Mouse (Mus musculus): ENCODE data around the gene Agxt. TPM values are rescaled to one million over a fixed set of nuclear protein-coding genes. Genes with fewer than 3 reads are reported as not detected.

Agxt gene
- polyA plus RNA-seq, 1 experiment from 2014 or later: not detected

GRCm38 (mm10) chr1:93115471-93115870 lies 19.6 kb upstream of the Agxt start:
- no peaks in the 10 kb centered on the region for H3K9me3 ChIP-seq (ENCODE audit: control insufficient read depth, low read length)
- peak; percentile 71; the same call in 1 of the 2 replicates for ATAC-seq (ENCODE audit: low FRiP score, low TSS enrichment)
- peak overlapping the region; percentile 48 for H3K4me2 ChIP-seq (replicated peaks; ENCODE audit: low read depth, low read length)
- peak overlapping the region; percentile 23 for H3K4me3 ChIP-seq (ENCODE audit: low read length)
- no peaks in the 10 kb centered on the region for H3K36me3 ChIP-seq (ENCODE audit: control insufficient read depth, insufficient read depth, low read length)
- WGBS: 25% methylated on average over 11 of the region's 13 CpGs
- 0 out of 2 replicates have a peak, but pooled peaks cover 3% of the 10 kb centered on the region for H3K27me3 ChIP-seq (ENCODE audit: control insufficient read depth, insufficient read depth, low read length)
- H3K9ac ChIP-seq (ENCODE audit: low read depth, low read length): peak overlapping the region; percentile 13; the same call in 1 of the 2 replicates
- no peaks in the 10 kb centered on the region for H3K4me1 ChIP-seq (ENCODE audit: control insufficient read depth, insufficient read depth, low read length)
- H3K27ac ChIP-seq (ENCODE audit: low read depth, low read length): no peak overlapping the region

DNA sequence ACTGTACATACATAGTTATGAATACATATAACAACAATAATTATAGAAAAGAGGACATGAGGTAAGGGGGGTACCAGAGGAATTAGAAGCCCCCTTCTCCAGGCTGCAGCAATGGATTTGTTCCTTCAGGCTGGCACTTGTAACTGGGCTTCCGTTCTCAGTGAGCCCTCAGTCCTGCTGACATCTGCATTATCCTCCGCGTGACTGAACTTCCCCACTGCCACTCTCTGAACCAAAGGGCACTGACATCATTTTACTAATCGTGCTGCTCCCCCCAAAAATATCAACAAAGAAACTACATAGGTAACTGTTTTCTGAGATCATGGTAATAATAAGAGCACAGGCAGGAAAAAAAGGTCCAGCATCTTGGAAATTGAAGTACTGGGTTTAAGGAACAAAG lies 16.2 kb upstream of the Agxt start:
- Histone ChIP-seq H3K4me1 (ENCODE audit: control insufficient read depth, insufficient read depth, low read length) (no peaks in the 10 kb centered on the region), H3K9me3 (ENCODE audit: control insufficient read depth, low read length) (no peaks in the 10 kb centered on the region), H3K4me2 (replicated peaks; ENCODE audit: low read depth, low read length) (no peak overlapping the region), H3K27me3 (ENCODE audit: control insufficient read depth, insufficient read depth, low read length) (0 out of 2 replicates have a peak, but pooled peaks cover 2% of the 10 kb centered on the region), H3K4me3 (ENCODE audit: low read length) (no peak overlapping the region), H3K27ac (ENCODE audit: low read depth, low read length) (no peak overlapping the region), H3K36me3 (ENCODE audit: control insufficient read depth, insufficient read depth, low read length) (no peaks in the 10 kb centered on the region), H3K9ac (ENCODE audit: low read depth, low read length) (no peak overlapping the region)
- 45% methylated on average over 4 of the region's 4 CpGs for WGBS
- ATAC-seq (ENCODE audit: low FRiP score, low TSS enrichment): no peak

GRCm38 (mm10) chr1:93123179-93123854 lies 11.7 kb upstream of the Agxt start:
- H3K27me3 ChIP-seq (ENCODE audit: control insufficient read depth, insufficient read depth, low read length): no peaks in the 10 kb centered on the region
- no peak for ATAC-seq (ENCODE audit: low FRiP score, low TSS enrichment)
- WGBS: 79% methylated on average over 11 of the region's 11 CpGs
- no peak overlapping the region for H3K9ac ChIP-seq (ENCODE audit: low read depth, low read length)
- no peaks in the 10 kb centered on the region for H3K36me3 ChIP-seq (ENCODE audit: control insufficient read depth, insufficient read depth, low read length)
- no peaks in the 10 kb centered on the region for H3K4me1 ChIP-seq (ENCODE audit: control insufficient read depth, insufficient read depth, low read length)
- no peak overlapping the region for H3K4me3 ChIP-seq (ENCODE audit: low read length)
- no peak overlapping the region for H3K4me2 ChIP-seq (replicated peaks; ENCODE audit: low read depth, low read length)
- H3K9me3 ChIP-seq (ENCODE audit: control insufficient read depth, low read length): no peaks in the 10 kb centered on the region
- H3K27ac ChIP-seq (ENCODE audit: low read depth, low read length): no peak overlapping the region

DNA sequence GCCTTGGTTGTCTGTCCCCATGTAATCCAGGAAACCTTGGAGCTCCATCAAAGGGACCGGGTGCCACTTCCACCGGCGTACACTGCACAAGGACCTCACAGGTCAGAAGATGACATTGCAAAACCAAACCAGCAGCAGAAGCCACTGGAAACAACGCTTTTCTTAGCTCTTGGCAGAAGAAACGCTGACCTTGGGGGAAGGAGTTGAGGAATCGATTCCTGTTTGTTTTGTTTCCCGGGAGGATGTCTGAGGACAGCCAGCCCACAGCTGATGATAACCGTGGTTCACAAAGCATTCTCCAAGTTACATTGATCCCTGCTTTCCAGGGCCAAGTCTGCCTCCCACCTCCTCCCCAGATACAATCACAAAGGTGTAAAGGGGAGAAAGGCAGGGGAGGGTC lies 11.0 kb upstream of the Agxt start:
- H3K4me2 ChIP-seq (replicated peaks; ENCODE audit: low read depth, low read length): no peak overlapping the region
- H3K36me3 ChIP-seq (ENCODE audit: control insufficient read depth, insufficient read depth, low read length): no peaks in the 10 kb centered on the region
- H3K27me3 ChIP-seq (ENCODE audit: control insufficient read depth, insufficient read depth, low read length): no peaks in the 10 kb centered on the region
- no peaks in the 10 kb centered on the region for H3K9me3 ChIP-seq (ENCODE audit: control insufficient read depth, low read length)
- no peak overlapping the region for H3K9ac ChIP-seq (ENCODE audit: low read depth, low read length)
- no peak for ATAC-seq (ENCODE audit: low FRiP score, low TSS enrichment)
- WGBS: 55% methylated on average over 8 of the region's 8 CpGs
- H3K27ac ChIP-seq (ENCODE audit: low read depth, low read length): no peak overlapping the region
- no peak overlapping the region for H3K4me3 ChIP-seq (ENCODE audit: low read length)
- no peaks in the 10 kb centered on the region for H3K4me1 ChIP-seq (ENCODE audit: control insufficient read depth, insufficient read depth, low read length)

- no peak for ATAC-seq (ENCODE audit: low FRiP score, low TSS enrichment)
Observed at GRCm38 (mm10) chr1:93125256-93125655, 9.8 kb upstream of the Agxt start.

GRCm38 (mm10) chr1:93128209-93128608 lies 6.8 kb upstream of the Agxt start:
- H3K9me3 ChIP-seq (ENCODE audit: control insufficient read depth, low read length): no peaks in the 10 kb centered on the region
- no peaks in the 10 kb centered on the region for H3K27me3 ChIP-seq (ENCODE audit: control insufficient read depth, insufficient read depth, low read length)
- ATAC-seq (ENCODE audit: low FRiP score, low TSS enrichment): no peak
- 79% methylated on average over 8 of the region's 8 CpGs for WGBS
- no peaks in the 10 kb centered on the region for H3K4me1 ChIP-seq (ENCODE audit: control insufficient read depth, insufficient read depth, low read length)
- no peak overlapping the region for H3K27ac ChIP-seq (ENCODE audit: low read depth, low read length)
- no peak overlapping the region for H3K4me3 ChIP-seq (ENCODE audit: low read length)
- H3K9ac ChIP-seq (ENCODE audit: low read depth, low read length): no peak overlapping the region
- H3K36me3 ChIP-seq (ENCODE audit: control insufficient read depth, insufficient read depth, low read length): no peaks in the 10 kb centered on the region
- no peak overlapping the region for H3K4me2 ChIP-seq (replicated peaks; ENCODE audit: low read depth, low read length)

More at GRCm38 (mm10) chr1:93125256-93125655, 9.8 kb upstream of the Agxt start:
- no peaks in the 10 kb centered on the region for H3K9me3 ChIP-seq (ENCODE audit: control insufficient read depth, low read length)
- no peaks in the 10 kb centered on the region for H3K36me3 ChIP-seq (ENCODE audit: control insufficient read depth, insufficient read depth, low read length)
- H3K4me3 ChIP-seq (ENCODE audit: low read length): no peak overlapping the region
- 72% methylated on average over 5 of the region's 5 CpGs for WGBS
- H3K27ac ChIP-seq (ENCODE audit: low read depth, low read length): no peak overlapping the region
- H3K4me1 ChIP-seq (ENCODE audit: control insufficient read depth, insufficient read depth, low read length): no peaks in the 10 kb centered on the region
- no peak overlapping the region for H3K4me2 ChIP-seq (replicated peaks; ENCODE audit: low read depth, low read length)
- no peaks in the 10 kb centered on the region for H3K27me3 ChIP-seq (ENCODE audit: control insufficient read depth, insufficient read depth, low read length)
- H3K9ac ChIP-seq (ENCODE audit: low read depth, low read length): no peak overlapping the region

GRCm38 (mm10) chr1:93128710-93129349 lies 6.2 kb upstream of the Agxt start:
- Histone ChIP-seq H3K9ac (ENCODE audit: low read depth, low read length) (no peak overlapping the region), H3K36me3 (ENCODE audit: control insufficient read depth, insufficient read depth, low read length) (no peaks in the 10 kb centered on the region), H3K4me2 (replicated peaks; ENCODE audit: low read depth, low read length) (no peak overlapping the region), H3K9me3 (ENCODE audit: control insufficient read depth, low read length) (no peaks in the 10 kb centered on the region), H3K4me1 (ENCODE audit: control insufficient read depth, insufficient read depth, low read length) (no peaks in the 10 kb centered on the region), H3K27ac (ENCODE audit: low read depth, low read length) (no peak overlapping the region), H3K27me3 (ENCODE audit: control insufficient read depth, insufficient read depth, low read length) (no peaks in the 10 kb centered on the region), H3K4me3 (ENCODE audit: low read length) (no peak overlapping the region)
- 28% methylated on average over 6 of the region's 6 CpGs for WGBS
- ATAC-seq (ENCODE audit: low FRiP score, low TSS enrichment): no peak

DNA sequence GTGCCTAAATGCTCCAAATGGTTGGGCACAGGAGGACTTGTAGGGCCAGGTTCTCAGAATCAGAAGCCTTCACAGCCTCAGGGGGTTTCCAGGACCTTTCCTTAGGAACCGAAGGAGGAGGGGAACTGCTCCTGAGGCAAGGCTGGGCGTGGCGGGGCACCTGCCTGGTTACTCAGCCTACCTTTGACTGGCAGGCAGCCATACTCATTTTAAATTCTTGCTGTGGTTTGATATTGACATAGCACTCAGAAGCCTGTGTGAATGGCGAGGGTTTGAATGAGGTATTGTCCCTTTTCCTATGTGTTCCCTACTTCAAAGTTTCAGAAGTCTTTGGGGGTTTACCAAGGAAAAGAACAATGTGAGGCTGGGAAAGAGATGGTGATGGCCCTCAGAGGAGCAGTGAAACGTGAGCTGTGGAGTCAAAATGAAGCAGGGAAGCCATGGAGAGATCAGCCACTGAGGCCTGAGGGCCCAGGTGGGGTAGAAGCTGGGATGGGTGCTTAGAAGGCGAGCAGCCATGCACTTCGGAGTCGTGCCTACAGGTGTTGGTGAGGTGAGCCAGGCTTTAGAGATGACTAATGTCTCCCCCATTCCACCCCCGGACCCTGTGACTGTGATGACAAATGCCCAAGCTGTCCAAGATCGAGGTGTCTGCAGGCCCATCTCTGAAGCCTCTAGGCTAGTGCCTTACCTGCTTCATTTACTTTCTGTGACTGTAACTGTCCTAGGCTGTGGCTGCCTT lies 4.6 kb upstream of the Agxt start:
- 64% methylated on average over 10 of the region's 10 CpGs for WGBS
- H3K27me3 ChIP-seq (ENCODE audit: control insufficient read depth, insufficient read depth, low read length): no peaks in the 10 kb centered on the region
- no peak overlapping the region for H3K4me2 ChIP-seq (replicated peaks; ENCODE audit: low read depth, low read length)
- H3K4me3 ChIP-seq (ENCODE audit: low read length): no peak overlapping the region
- H3K4me1 ChIP-seq (ENCODE audit: control insufficient read depth, insufficient read depth, low read length): no peaks in the 10 kb centered on the region
- no peak overlapping the region for H3K9ac ChIP-seq (ENCODE audit: low read depth, low read length)
- no peak overlapping the region for H3K27ac ChIP-seq (ENCODE audit: low read depth, low read length)
- H3K36me3 ChIP-seq (ENCODE audit: control insufficient read depth, insufficient read depth, low read length): no peaks in the 10 kb centered on the region
- no peaks in the 10 kb centered on the region for H3K9me3 ChIP-seq (ENCODE audit: control insufficient read depth, low read length)
- ATAC-seq (ENCODE audit: low FRiP score, low TSS enrichment): no peak

DNA sequence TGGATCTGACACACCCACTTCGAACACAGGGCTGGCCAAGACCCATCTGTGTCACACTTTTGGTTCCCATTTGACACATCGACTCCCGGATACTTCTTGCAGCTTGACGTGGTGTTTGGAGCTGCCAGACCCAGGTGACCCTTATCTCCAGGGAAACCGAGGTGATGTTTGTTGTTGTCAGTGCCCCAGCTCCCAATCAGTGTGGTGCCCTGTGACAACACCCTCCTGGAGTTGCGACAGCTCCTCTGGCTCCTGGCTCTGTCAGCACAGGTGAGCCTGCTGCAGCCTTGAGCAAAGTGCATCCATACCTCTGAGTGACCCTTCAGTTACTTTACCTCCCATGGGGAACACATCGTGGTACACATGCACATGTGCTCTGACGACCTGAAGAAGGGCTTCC lies 2.4 kb upstream of the Agxt start:
- no peak overlapping the region for H3K9ac ChIP-seq (ENCODE audit: low read depth, low read length)
- H3K4me3 ChIP-seq (ENCODE audit: low read length): no peak overlapping the region
- ATAC-seq (ENCODE audit: low FRiP score, low TSS enrichment): no peak
- no peak overlapping the region for H3K4me2 ChIP-seq (replicated peaks; ENCODE audit: low read depth, low read length)
- no peaks in the 10 kb centered on the region for H3K36me3 ChIP-seq (ENCODE audit: control insufficient read depth, insufficient read depth, low read length)
- WGBS: 66% methylated on average over 8 of the region's 8 CpGs
- no peaks in the 10 kb centered on the region for H3K4me1 ChIP-seq (ENCODE audit: control insufficient read depth, insufficient read depth, low read length)
- no peaks in the 10 kb centered on the region for H3K27me3 ChIP-seq (ENCODE audit: control insufficient read depth, insufficient read depth, low read length)
- H3K9me3 ChIP-seq (ENCODE audit: control insufficient read depth, low read length): no peaks in the 10 kb centered on the region
- H3K27ac ChIP-seq (ENCODE audit: low read depth, low read length): no peak overlapping the region

All from kidney, embryonic 14.5 days (tissue).